Mouse (Mus musculus) heart, postnatal 0 days (tissue): ENCODE data around the gene Sirpa. TPM values are rescaled to one million over a fixed set of nuclear protein-coding genes. Genes with fewer than 3 reads are reported as not detected.
A peak's percentile ranks its signal among the peaks of the same experiment; 100 is the strongest.

Source experiments
- ATAC-seq: fragments of 200-750 bp; cut with Nextera tagmentation; 2 replicates; pipeline ENCODE4 v1.8.0; 2017; ENCODE audit warnings: low read depth, moderate number of reproducible peaks, moderate library complexity; ENCODE audit not compliant: insufficient read depth
- DNase-seq: peaks from one replicate; pipeline ENCODE4 v3.0.0-alpha.2; 2016; ENCODE audit warnings: low spot score
- H3K27ac ChIP-seq: fragments of 300-500 bp; sonication (generic); 2 replicates; pipeline ENCODE4 v1.5.1; 2014; ENCODE audit warnings: low read depth, mild to moderate bottlenecking
- H3K27me3 ChIP-seq: fragments of 300-500 bp; sonication (generic); 2 replicates; pipeline ENCODE4 v1.6.1; 2014; ENCODE audit warnings: low read length, mixed read lengths; ENCODE audit not compliant: control insufficient read depth, insufficient read depth
- H3K36me3 ChIP-seq: fragments of 300-500 bp; sonication (generic); replicated peaks from 2 replicates; pipeline ENCODE4 v1.6.1; 2014; ENCODE audit warnings: low read length, mixed read lengths; ENCODE audit not compliant: control insufficient read depth, insufficient read depth
- H3K4me1 ChIP-seq: fragments of 300-500 bp; sonication (generic); 2 replicates; pipeline ENCODE4 v1.6.1; 2014; ENCODE audit warnings: antibody characterized with exemption; ENCODE audit not compliant: control insufficient read depth, insufficient read depth
- H3K4me2 ChIP-seq: fragments of 300-500 bp; sonication (generic); 2 replicates; pipeline ENCODE4 v1.6.1; 2014; ENCODE audit warnings: low read depth, mild to moderate bottlenecking, low read length, moderate library complexity
- H3K4me3 ChIP-seq: fragments of 300-500 bp; sonication (generic); 2 replicates; pipeline ENCODE4 v1.5.1; 2014; ENCODE audit warnings: low read depth, low read length
- H3K9ac ChIP-seq: fragments of 300-500 bp; sonication (generic); replicated peaks from 2 replicates; pipeline ENCODE4 v1.6.1; 2014; ENCODE audit warnings: low read depth, low read length, mixed read lengths
- H3K9me3 ChIP-seq: fragments of 300-500 bp; sonication (generic); replicated peaks from 2 replicates; pipeline ENCODE4 v1.6.1; 2016; ENCODE audit warnings: low read length; ENCODE audit not compliant: control insufficient read depth
- CTCF ChIP-seq: IDR thresholded peaks from 2 replicates; pipeline ENCODE4 v1.5.1; 2016; ENCODE audit warnings: antibody characterized with exemption, control low read depth, low read depth
- EP300 ChIP-seq: IDR thresholded peaks from 2 replicates; pipeline ENCODE4 v1.6.1; 2016; ENCODE audit warnings: antibody characterized with exemption, low read depth
- WGBS: fragments of 180-500 bp; shearing (Covaris S2); extraction: QIAGEN DNeasy Blood & Tissue Kit; methylation state at CpG from one replicate; pipeline ENCODE4 v1.1.7; 2014; 5-methylcytosine and 5-hydroxymethylcytosine counted together
- polyA plus RNA-seq: library from polyadenylated mRNA; unstranded; fragments of >200 nt; fragmentation: Nextera tagmentation; extraction: Ambion mirVana; gene quantifications from 2 replicates; pipeline ENCODE4 v1.2.1, GENCODE M21; 2015
- total RNA-seq: library from RNA; depleted of rRNA; stranded (reverse); fragments of >200 nt; gene quantifications from 2 replicates; pipeline ENCODE4 v1.2.3, GENCODE M21; 2014; ENCODE audit warnings: low replicate concordance; rRNA removed

Sirpa gene
- total RNA-seq (17.0 and 43.9 TPM in 2 replicates), polyA plus RNA-seq (8.8 and 10.8 TPM in 2 replicates)

- ATAC-seq (peak; percentile 75), DNase-seq (peak; percentile 69)
- Histone ChIP-seq H3K27ac (peak within 1 kb of the TSS; percentile 93), H3K4me3 (peak within 1 kb of the TSS; percentile 79), H3K4me1 (peaks cover 34% of the 10 kb centered on the region), H3K36me3 (no peaks in the 10 kb centered on the region), H3K9me3 (no peaks in the 10 kb centered on the region), H3K9ac (peak within 1 kb of the TSS; percentile 82), H3K4me2 (peak within 1 kb of the TSS; percentile 84), H3K27me3 (no peaks in the 10 kb centered on the region)
- TF ChIP-seq CTCF (no peak), EP300 (no peak)
- 1% methylated on average over 39 of the region's 43 CpGs for WGBS
Observed at GRCm38 (mm10) chr2:129592459-129593140, at the start of gene Sirpa. Sirpa (plus strand) TSS chr2:129592835.

- no peak for DNase-seq
- H3K36me3 ChIP-seq, result no peaks in the 10 kb centered on the region
- H3K27me3 ChIP-seq, result no peaks in the 10 kb centered on the region
- no peak overlapping the region for H3K9ac ChIP-seq
- no peak overlapping the region for H3K4me3 ChIP-seq
- TF ChIP-seq CTCF (no peak), EP300 (no peak)
- no peak overlapping the region for H3K4me2 ChIP-seq
- H3K4me1 ChIP-seq, result peaks cover 7% of the 10 kb centered on the region
- no peak overlapping the region for H3K27ac ChIP-seq
- no peak for ATAC-seq
- no peaks in the 10 kb centered on the region for H3K9me3 ChIP-seq
- 26% methylated on average over 4 of the region's 4 CpGs for WGBS
Observed at GRCm38 (mm10) chr2:129544448-129544847, 48.2 kb upstream of the Sirpa start.

GRCm38 (mm10) chr2:129544919-129545318, 47.7 kb upstream of the Sirpa start:
- H3K9me3 ChIP-seq, result no peaks in the 10 kb centered on the region
- H3K9ac ChIP-seq, result no peak overlapping the region
- H3K27ac ChIP-seq, result no peak overlapping the region
- no peaks in the 10 kb centered on the region for H3K36me3 ChIP-seq
- DNase-seq (no peak), ATAC-seq (no peak)
- H3K4me2 ChIP-seq, result no peak overlapping the region
- no peak for TF ChIP-seq CTCF
- no peak for TF ChIP-seq EP300
- H3K4me3 ChIP-seq, result no peak overlapping the region
- no peaks in the 10 kb centered on the region for H3K27me3 ChIP-seq
- 67% methylated on average over 3 of the region's 3 CpGs for WGBS
- H3K4me1 ChIP-seq, result peaks cover 7% of the 10 kb centered on the region

- Histone ChIP-seq H3K4me3 (no peak overlapping the region), H3K27me3 (no peaks in the 10 kb centered on the region), H3K4me2 (no peak overlapping the region), H3K9ac (no peak overlapping the region), H3K4me1 (peaks cover 7% of the 10 kb centered on the region), H3K36me3 (no peaks in the 10 kb centered on the region), H3K9me3 (no peaks in the 10 kb centered on the region), H3K27ac (no peak overlapping the region)
- TF ChIP-seq EP300 (no peak), CTCF (no peak)
- ATAC-seq, result no peak
- DNase-seq, result no peak
- 52% methylated on average over 7 of the region's 7 CpGs for WGBS
Observed at GRCm38 (mm10) chr2:129545596-129545995, 47.0 kb upstream of the Sirpa start.

GRCm38 (mm10) chr2:129546772-129547171, 45.9 kb upstream of the Sirpa start:
- H3K27ac ChIP-seq, result no peak overlapping the region
- H3K27me3 ChIP-seq, result no peaks in the 10 kb centered on the region
- WGBS, result 62% methylated on average over 3 of the region's 3 CpGs
- H3K4me3 ChIP-seq, result no peak overlapping the region
- no peak for TF ChIP-seq CTCF
- no peak for TF ChIP-seq EP300
- no peaks in the 10 kb centered on the region for H3K36me3 ChIP-seq
- H3K9ac ChIP-seq, result no peak overlapping the region
- no peak overlapping the region for H3K4me2 ChIP-seq
- no peak for ATAC-seq
- DNase-seq, result no peak
- no peaks in the 10 kb centered on the region for H3K9me3 ChIP-seq
- H3K4me1 ChIP-seq, result peaks cover 7% of the 10 kb centered on the region
